Mouse (Mus musculus) kidney, adult 18-20 months (tissue): ENCODE results near the gene Alg14.
A peak's percentile ranks its signal among the peaks of the same experiment; 100 is the strongest.

Experiments used
- DNase-seq: peaks from one replicate; pipeline ENCODE4 v3.0.0; 2021

Alg14 gene

DNA sequence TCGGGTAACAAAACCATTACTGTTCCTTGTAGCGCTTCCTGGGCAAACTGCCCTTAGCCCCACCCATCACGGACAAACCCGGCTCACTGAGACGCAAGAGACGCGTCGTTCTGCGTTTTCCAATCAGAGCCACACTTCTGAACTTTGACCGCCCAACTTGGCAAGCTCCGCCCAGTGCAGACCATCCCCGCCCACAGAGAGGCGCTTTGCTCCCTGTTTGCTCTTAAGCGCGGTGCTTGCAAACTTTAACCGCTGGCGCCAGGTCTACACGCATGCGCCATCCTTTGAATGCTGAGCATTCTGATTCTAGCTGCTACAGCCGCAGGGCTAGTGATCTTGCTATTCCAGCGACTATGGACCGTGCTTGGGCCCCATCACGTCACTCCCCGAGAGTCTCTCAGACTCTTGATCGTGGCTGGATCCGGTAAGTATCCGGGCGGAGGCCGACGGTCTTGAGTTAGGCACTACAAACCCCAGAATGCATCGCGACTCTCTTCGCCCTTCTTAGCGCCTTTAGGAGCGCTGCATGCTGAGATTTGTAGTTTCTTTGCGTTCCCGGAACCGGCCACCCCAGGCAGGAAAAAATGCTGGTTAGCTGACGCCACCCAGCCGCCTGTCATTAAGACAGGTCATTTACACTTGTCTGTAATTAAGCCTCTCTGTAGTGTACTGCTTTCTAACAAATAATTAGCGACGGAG lies at the start of gene Alg14:
Gene Alg14 (plus strand): TSS at position 214 of the 699 bp plus-strand sequence.
- peak; percentile 98 for DNase-seq

DNA sequence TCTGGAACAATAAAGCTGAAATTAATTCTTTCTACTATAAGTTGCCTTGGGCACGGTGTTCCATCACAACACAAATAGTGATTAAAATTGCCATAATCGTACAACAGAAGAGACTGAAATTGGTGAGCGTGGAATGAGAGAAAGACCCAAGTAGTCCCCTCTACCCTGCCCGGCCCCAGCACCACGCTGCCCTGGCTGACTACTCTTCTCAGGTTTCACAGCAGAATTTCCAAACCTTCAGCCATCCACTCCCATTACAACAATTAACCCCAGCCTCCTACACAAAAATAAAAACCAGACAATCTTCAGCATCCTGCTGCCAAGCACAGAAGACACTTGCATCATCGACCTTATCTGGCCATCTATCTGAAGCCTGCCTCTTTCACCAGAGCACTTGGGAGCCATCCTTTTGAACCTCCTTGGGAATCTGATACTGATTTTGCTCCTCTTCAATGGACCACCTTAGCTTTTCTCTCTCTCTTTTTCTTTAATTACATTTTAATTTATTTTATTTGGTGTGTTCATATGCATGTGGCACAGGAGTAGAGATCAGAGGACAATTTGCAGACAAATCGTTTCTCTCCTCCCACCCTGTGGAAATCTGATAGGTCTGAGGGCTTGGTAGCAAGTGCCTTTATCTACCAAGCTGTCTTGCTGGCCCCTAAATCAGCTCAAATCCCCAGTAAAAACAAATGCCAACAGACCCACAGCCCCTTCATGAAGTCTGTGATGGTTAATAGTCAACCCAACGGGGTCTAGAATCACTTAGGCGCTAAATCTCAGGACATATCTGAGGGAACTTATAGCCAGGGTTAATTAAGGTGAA lies 49.2 kb upstream of the Alg14 start:
- DNase-seq: no peak

DNA sequence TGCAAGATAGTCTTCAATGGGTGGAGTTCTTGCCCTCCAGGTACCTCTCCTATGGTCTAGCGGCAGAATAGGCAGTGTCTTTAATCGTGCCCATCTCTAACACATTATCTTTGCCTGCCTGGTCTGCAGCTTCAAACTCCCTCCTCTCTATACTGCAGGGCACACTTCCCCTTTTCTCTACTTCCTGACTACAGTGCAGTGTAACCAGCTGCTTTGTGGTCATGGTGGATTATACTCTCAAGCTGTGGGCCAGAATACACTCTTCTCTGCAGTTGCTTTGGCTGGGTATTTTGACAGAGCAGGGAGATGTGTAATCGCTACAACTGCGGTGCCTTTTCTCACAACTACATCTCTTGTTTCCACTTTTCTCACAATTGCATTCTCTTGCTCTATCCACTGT lies 48.6 kb upstream of the Alg14 start:
- DNase-seq: no peak

DNA sequence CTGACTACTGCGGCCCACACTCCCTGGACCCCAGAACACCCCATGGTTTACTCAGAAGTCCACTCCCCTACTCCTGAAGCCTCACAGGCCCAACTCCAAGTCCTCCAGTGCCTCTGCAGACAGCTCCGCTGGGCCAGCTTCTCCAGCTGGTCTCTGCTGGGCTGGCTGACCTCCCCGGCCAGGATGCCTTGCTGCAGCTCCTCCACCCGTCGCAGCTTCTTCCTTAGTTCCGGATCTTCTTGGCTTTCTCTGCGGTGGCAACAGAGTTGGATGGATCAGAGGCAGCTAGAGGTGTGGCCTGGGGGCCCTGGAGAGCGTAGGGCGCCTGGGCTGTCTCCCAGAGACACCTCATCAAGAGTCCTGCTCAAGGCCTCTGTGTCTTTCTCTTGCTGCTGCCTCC lies 41.5 kb upstream of the Alg14 start:
- no peak for DNase-seq

DNA sequence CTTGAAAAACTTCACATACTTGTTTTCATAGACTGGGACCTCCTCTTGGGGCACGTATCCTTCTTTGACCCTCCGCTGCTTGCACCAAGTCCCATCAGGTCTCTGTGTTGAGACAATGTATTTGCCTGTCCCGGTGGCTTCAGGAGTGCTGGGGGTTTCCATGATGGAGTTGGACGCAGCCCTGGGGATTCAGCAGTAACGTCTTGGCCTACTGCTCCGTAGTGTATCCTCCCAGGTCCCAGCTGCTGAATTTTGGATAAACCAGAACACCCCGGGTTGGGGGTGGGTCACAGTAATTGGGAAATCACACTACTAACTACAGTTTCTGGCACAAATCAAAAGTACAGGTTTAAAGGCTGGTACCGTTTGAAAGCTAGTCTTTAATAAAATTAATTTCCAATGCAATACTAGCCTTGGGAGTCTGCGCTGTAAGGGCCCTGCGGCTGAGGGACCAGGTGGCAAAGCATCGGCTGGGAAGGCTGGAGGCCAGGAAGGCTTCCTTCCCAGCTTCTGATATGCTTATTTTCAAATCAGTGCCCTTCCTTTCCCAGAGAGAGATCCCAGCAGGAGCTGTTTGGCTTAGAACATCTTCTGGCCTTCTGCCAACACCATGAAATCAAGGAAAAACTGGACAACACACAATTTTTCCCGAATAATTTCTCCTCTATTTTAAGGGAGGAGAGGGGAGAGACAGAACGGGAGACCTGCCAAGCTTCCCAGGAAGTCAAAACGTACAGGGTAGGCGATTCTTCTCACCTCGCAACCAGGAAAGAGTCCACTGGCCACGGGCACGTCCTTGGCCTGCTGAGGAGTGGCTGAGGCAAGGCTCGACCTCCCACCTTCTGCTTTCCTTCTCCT lies 40.8 kb upstream of the Alg14 start:
- no peak for DNase-seq

DNA sequence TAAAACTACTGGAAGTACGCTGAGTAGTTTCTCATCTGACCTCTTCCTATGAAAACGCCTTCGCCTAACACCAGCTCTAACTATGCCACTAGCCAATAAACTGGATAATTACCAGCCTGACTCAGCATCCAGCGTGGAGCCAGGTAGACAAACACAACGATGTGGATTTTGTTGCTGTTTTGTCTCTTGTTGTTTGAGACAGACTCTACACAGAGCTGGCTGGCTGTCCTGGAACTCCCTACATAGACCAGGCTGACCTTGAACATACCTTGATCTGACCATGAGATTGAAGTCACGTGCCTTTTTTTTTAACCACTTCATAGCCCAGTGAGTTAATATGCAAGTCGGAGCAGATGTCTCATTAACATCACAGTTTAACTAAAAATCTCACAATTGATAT lies 36.1 kb upstream of the Alg14 start:
- DNase-seq: no peak

DNA sequence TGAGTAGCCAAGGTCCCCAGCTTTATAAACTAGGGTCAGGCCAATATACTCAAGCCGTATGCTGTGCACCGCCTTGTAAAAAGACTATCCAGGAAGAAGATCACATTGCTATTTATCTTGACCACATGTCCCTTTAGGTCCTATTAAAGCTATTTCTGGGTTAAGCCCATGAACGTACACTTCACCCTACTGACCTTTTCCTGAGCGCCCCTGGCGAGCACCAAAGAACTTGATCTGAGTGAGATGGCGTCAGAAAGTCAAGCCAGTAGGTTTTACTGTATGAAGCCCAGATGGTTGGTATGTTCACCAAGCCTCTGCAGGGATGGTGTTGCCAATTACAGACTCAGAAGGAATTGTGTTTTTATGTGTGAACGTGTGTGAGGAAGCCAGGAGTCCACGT lies 35.4 kb upstream of the Alg14 start:
- DNase-seq: no peak

DNA sequence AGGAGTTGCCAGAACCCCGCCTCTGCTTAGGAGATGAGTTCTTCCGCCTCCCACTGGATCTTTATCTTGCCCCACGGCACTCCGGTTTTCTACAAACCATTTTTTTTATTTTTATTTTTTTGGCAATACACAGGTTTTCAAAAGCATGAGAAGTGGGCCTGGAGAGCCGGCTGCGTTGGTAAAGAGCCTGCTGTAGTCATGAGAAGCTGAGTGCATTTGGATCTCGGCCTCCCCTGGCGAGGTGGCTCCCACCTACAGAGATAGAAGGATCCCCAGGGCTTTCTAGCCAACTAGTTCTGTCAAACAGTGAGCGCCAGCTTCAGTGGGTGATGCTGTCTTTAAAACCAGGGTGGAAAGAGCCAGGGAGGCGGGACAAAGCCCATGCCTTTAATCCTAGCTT lies 34.2 kb upstream of the Alg14 start:
- DNase-seq: no peak

DNA sequence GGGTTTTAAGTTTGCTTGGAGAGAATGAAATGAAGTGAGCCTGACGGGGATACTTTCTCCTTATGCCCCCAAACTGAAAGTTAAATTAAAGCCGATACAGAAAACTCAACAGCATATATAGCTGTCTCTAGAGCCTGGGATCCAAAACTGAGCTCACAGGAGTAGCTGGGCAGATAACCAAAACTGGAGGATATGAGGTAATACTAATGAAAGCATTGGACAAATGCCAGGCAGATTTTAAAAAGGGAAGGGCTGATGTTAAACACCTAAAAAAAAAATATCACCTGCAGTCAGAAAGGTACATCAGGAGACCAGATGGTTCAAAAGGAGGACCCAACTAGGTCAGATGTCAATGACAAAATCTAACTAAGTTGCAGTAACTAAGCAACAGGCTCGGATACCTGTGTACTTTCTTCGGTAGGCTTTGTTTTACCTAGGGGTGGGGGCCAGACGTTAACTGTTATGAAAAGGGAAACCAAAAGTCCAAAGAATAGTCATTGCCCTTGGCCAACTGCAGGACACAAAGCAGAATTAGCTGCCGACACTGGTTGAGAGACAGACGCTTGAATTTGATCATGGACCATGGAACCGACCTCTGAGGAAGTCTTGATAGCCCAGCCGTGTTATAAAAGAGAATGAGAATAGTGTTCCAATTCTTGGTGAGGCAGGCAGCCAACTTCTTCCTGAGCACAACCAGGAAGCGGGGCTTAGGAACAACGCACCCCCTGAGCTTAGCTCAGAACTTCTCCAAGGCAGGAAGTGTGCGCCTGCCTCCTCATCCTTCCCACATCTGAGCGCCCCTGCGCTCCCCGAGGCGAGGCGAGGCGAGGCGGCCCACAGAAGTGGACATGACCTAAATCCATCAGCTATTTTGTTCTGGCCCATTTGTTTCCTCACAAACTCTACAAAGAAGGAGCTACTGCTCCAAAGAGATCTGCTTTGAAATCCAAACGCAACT lies 32.8 kb upstream of the Alg14 start:
- no peak for DNase-seq

DNA sequence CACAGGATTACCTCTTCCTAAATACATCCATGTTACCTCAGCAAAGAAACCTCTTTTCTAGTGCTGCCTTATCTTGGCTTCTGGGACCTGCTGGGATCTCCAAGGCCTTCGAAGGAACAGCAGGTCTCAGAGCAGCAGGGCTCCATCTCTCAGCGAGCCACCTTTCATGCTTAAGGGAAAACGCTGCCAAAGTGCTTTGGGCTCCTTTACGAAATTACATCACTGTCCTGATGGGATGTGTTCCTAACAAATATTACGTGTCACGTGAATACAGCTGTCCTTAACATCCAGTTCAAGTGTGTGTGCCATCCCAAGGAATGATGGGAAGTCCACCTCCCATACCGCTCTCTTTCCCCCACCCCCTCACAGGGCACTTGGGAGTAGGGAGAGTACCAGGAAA lies 31.5 kb upstream of the Alg14 start:
- DNase-seq: no peak

DNA sequence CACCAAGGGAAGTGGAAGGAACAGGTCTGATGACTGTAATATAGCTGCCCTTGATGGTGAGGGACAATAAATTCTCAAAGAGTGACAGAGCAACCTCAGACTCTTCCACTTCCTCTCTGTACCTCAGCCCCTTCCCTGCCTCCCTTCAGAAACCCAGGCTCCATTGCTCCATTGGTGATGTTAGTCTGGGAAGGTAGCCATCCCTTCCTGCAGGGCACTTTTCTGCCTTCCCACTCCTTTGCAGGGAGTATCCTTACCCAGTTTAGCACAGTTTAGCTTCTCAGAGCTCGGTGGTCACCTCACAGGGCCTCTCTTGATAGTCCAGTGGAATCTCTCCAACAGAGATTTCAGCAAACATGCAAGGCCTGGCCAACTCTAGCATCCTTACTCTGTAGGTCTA lies 30.7 kb upstream of the Alg14 start:
- no peak for DNase-seq

DNA sequence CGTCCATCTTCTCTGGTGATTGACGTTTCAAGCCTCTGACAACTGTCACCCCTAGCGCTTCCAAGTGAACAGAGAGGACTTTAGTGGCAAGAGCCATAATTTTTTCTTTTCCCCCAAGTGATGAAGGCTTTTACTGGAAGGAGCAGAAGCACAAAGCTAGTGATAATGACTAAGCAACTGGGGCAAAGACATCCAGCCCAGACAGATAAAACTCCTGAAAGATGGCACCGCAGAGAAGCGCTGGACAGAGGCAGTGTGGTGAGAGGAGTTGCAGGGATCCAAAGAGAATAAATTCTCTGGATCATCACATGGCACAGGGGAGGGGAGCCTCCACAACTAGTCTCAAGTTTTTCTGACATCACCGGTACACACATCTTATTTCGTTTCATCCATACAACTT lies 30.3 kb upstream of the Alg14 start:
- DNase-seq: no peak

DNA sequence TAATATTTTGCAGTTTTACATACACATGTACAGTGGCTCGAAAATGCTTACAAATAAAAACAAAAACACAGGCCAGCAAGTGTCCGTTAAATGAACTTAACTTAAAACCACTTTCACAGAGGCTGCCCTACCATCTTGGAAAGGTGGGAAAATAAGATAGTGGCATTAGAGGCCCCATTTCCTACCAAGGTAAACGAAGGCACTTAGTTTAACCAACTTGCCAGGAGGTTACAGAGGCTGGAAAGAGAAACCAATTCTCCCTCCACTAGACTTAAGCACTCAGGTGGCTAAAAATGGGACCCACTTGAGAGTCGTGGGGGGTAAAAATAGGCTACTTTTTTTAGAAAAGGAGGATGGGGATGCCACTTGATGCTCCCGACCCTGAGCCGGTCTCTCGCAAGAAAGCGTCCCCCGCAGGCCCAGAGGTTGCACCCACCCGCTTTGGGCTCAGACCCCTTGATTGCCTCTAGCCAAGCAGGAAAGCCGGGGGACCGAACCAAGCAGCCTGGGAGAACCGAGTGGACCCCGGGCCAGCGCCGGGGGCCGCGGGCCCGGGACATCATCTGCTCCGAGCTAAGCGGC lies 29.5 kb upstream of the Alg14 start:
- DNase-seq: no peak

DNA sequence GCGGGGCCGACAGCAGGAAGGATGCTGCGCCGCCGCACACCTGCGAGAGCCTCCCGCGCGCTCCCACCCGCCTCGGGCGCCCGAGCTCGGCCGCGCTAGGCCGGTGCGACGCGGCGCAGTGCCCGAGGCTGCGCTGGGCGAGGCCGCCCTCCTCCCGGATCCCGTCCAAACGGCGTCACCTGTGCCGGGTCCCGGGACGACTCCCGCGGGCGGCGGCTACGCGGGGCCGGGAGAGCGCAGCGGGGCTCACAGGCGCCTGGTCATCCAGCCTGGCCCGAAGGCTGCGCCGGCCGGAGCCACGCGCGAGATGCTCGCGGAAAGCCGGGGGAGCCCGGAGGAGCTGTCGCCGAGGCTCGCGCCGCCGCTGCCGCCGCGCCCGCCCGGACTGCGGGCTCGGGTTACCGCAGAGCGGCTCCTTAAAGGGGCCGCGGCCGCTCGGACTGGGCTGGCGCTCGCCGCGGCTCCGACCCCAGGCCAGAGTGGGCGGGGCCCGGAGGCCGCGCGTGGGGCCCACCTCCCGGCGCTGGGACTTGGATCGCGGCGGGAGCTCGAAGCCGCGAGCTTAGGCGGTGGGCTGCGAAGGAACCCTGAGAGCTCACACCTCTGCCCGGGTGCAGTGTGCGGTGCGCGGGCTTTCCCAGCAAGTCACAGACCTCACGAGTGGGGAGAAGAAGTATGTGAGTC lies 28.9 kb upstream of the Alg14 start:
- peak; percentile 67 for DNase-seq

DNA sequence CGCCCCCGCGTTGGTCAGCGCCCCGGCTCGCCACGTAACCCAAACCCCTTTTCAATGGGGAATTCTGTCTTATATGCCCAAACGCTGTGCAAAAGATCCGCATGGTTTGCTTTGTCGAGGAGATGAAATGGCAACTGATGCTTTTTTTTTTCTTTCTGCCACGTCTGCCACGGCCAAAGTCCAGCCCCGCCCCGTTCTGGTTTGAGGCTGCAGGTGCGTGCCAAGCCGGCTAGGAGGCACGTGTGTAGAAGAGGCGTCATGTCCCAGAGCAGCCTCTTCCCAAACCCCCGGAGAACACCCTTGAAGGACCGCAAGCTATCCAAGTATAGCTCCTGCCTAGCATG lies 28.4 kb upstream of the Alg14 start:
- peak; percentile 84 for DNase-seq

DNA sequence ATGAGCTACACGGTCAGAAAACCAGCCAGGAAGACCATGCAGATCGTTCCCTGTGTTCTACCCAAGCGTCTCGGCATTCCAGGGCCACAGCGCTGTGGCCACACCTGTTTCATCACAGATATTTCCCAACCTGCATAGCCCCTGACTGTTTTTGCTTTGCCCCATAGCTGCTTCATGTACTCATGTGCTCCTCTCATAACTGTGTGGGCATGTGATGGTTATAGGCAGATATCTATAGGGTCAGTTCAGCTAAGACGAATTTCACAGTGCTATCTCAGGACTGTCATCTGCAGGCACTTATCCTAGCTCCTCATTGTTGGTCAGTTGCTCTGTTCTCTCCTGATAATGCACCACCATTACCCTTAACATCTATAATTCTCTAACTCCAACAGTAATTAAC lies 27.3 kb upstream of the Alg14 start:
- DNase-seq: no peak

DNA sequence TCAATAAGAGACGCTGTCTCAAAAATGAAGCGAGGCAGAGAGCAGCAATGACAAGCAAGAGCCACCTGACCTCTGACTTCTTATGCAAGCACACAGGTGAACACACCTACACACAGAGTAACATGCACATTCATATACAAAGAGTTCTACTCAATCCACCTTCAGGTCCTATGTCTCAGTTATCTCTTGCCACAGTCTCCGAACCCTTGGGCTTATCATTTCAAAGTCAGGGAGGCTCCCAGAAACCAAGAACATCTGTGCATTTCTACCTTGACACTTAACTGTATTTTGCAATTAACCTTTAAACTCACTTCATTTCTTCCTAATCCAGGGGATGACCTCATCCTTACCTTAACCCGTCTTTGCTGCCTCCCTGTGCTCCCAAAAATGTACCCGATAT lies 24.3 kb upstream of the Alg14 start:
- no peak for DNase-seq

DNA sequence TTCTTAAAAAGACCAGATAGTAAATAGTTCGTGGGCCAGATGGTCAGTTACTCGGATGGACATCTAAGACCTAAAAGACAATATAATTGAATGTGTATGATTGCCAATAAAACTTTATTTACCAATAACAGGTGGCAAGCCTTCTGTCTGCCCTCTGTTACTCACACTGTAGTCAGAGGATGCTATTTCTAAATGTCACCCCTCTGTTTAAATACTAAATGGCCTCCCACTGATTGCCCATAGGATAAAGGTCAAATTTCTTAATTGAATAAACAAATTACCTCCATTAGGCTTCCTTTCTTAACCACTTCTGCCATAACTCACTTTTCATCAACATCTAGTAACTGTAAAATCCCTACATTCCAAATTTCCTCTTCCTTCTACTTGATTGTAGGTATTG lies 19.0 kb upstream of the Alg14 start:
- no peak for DNase-seq

DNA sequence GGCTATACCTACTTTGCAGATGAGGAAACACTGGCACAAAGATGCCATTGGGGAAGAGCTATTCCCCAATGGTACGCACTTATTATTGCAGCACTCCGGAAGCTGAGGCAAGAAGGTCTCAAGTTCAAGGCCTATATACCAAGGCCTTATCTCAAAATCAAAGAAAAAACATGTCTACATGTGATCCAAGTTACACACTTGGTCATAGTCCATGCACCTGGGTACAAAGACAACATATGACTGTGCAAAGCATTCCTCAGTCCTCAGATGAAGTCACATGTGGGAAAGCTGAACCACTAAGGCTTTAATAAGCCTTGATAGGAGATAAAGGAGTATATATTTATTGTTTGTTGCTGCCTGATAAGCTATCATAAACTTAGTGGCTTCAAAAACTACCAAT lies 17.6 kb upstream of the Alg14 start:
- no peak for DNase-seq

DNA sequence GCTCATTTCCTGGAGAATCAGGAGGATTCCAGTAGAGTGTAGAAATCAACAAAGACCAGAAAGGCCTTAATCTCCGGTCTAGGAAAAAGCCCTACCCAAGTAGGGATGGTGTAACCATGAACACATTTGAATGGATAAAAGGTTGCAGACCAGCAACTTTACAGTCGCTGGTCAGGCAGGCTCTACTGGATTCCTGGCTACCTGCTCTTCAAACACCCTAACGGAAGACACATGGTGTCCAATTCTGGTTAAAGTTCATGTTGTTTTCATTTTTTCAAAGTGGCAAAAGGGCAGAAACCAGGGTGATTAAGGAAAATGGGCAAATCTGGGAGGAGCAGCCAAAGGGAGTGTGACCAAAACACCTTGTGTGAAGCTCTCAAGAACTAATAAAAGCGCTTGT lies 14.6 kb upstream of the Alg14 start:
- no peak for DNase-seq

DNA sequence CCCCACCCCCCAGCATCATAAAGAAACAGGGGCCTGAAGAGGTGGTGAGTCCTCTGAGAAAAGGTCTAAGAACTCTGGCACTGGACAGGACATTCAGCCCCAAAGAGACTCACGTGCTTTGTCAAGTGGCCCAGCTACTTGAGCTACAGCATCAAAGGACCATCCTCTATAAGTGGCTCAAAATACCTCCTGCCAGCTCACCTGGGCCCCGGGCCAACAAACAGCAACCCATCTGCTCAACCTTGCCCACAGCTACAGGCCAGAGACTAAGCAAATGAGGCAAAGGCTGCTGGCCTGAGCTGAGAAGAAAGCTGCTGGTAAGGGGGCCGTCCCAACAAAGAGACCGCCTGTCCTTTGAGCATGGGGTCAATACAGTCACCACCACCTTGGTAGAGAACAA lies 14.0 kb upstream of the Alg14 start:
- no peak for DNase-seq

DNA sequence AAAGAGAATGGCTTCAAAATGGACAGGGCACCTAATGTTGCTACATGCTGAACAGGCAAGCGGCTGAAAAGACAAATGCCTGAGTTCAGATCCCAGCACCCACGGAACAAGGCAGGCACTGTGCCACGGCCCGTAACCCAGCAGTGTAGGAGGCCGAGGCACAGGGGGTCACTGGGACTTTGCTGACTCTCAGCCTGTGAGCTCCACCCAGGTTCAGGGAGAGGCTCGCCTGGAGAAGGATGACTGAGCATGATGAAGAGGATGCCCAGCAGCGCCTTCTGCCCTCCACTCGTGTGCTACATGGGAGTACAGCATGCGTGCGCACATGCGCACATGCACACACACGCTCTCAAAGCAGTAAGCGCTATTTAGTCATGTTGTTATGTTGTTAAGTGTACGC lies 11.9 kb upstream of the Alg14 start:
- DNase-seq: no peak
